Mouse (Mus musculus) neutrophil, adult 5-6 weeks (primary cell): Measurements from ENCODE around the gene Tnfrsf21. TPM values are rescaled to one million over a fixed set of nuclear protein-coding genes. Genes with fewer than 3 reads are reported as not detected.
A peak's percentile ranks its signal among the peaks of the same experiment; 100 is the strongest.

Experiments used
- ATAC-seq: fragments of 151-379, 151-347 bp; 2 replicates; pipeline ENCODE4 v1.8.0; 2017; ENCODE audit warnings: mild to moderate bottlenecking, moderate TSS enrichment; ENCODE audit not compliant: insufficient number of reproducible peaks, poor library complexity, low FRiP score, severe bottlenecking; ENCODE audit errors: extremely low read depth
- total RNA-seq: library from RNA; stranded (forward); fragments of 200-1000 nt; gene quantifications from 2 replicates; pipeline ENCODE4 v1.2.3, GENCODE M21; 2017

Gene Tnfrsf21
- total RNA-seq, 1 experiment from 2014 or later = 30.0 TPM

- no peak for ATAC-seq
Measured at GRCm38 (mm10) chr17:43114086-43114581, 97.8 kb downstream of the Tnfrsf21 start.

- no peak for ATAC-seq
Measured at GRCm38 (mm10) chr17:43114926-43115325, 98.6 kb downstream of the Tnfrsf21 start.

DNA sequence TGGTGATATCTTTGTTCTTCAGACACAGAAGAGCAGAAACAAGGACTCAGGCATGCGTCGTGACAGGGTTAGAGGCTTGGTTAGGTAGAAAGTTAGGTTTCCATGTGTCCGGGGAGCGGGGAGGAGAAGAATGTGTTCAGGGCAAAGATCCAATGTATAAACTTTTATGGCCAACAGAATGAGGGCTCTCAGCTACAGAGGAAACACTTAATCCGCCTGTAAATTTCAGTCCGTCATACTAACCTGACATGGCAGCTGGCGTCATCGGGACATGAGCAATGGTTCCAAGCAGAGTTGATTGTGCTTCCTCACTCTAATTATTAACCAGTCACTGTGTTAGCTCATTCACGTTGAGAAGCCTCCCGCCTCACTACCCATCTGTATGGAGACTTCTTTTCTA, 100.4 kb downstream of the Tnfrsf21 start:
- ATAC-seq = no peak

- ATAC-seq = no peak
Measured at GRCm38 (mm10) chr17:43119446-43119845, 103.1 kb downstream of the Tnfrsf21 start.

GRCm38 (mm10) chr17:43121096-43121495, 104.7 kb downstream of the Tnfrsf21 start:
- no peak for ATAC-seq

- ATAC-seq = no peak
Measured at GRCm38 (mm10) chr17:43128305-43128704, 112.0 kb downstream of the Tnfrsf21 start.

DNA sequence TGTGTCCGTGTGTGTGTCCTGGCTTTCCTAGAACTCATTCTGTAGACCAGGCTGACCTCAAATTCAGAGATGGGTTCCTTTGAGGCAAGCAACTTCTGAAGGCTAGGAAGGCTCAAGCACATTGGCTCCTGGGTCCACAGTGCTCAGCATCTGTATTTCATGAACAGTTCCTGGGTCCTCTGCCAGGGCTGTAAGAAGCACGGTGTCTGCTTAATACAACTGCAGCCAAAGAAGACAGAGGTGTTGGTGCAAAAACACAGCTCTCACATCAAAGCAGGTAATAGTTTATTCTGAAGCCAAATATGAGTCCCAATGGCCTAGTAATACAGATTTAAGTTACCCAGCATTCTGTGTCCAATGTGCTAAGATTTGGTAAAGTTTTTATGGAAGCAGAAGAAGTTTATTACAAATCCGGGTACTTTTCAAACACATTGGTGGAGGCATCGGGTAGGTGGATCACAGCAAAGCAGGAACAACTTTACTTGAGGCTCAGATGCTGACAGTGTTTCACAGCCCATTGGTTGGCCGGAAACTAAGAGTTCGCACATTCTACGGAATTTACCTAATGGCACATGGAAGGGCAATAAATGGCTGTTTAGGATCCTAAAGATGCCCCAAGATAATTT, 112.7 kb downstream of the Tnfrsf21 start:
- ATAC-seq = no peak

GRCm38 (mm10) chr17:43130115-43130869, 113.9 kb downstream of the Tnfrsf21 start:
- ATAC-seq = no peak

DNA sequence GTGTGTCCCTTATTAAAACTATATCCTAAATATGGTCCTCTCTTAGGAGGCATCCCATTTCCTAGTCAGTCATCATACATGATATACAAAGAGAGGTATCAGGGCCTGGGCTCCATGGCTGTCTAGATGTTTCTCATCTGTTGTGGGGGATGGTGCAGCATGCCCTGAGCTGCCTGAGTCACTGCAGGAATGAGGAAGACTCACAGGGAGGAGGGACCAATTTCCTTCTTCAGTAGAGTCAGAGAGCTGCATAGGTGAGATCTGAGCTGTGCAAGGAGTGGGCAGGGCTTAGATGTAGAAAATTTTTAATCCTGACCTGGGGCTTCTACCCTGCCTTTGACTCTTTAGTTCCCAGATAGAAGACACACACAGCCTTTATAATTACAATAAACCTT, 114.5 kb downstream of the Tnfrsf21 start:
- ATAC-seq = peak; percentile 58; the same call in 1 of the 2 replicates

GRCm38 (mm10) chr17:43132477-43132876, 116.1 kb downstream of the Tnfrsf21 start:
- no peak for ATAC-seq

- no peak for ATAC-seq
Measured at GRCm38 (mm10) chr17:43133106-43133505, 116.8 kb downstream of the Tnfrsf21 start.

DNA sequence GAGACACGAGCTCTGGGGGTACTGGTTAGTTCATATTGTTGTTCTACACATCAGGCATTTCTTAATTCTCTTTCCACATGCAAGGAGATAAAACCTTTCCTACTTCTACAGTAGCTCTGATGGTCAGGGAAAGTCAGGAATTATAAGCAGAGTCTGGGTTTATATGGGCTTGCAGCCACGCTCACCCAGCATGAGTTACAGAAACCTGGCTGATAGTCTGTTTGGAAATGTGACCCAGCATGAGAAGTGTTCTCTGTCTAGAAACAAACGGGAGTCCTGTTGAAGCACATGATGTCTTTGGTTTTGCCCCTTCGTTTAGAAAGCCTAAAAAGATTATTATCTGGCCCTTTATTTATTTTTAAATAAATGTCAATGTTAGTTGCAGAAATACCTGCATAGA, 118.6 kb downstream of the Tnfrsf21 start:
- no peak for ATAC-seq

DNA sequence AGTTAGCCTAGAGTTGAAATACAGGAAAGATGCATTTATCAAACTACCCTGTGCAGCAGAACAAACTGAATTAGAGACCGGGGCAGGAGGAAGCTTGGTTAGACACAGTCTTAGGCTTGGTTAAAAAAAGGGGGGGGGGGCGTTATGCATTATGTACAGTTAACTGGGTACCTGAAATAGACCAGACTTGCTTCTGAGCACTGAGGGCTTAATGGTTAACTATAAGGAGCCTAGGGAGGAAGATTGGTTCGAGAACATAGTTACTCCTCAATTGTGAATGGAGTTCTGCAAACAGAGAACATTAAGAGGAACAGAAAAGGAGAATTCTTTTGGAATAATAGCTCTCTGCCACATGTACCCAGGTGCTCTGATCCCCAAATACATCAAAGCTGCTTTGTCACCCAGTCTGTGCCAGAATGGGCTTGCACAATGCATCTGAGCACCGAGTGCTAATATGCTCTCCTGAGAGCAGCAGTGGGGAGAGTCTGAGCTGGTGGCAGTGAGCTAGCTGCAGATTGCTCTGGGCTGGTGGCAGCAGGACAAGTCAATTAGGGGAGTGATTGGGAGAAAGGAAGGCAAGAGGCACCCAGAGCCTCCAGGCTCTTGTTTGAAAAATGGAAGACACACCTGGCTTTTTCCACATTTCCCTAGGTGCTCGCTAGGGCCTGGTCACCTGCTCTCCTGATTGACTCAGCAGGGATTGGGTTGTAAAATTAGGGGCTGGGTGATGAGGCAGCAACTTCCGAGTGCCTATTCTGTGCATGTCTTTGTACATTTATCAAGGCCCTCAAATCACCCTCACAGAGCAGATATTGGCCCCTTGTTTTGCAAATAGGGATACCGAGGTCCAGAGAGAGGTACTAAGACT, 119.3 kb downstream of the Tnfrsf21 start:
- no peak for ATAC-seq

DNA sequence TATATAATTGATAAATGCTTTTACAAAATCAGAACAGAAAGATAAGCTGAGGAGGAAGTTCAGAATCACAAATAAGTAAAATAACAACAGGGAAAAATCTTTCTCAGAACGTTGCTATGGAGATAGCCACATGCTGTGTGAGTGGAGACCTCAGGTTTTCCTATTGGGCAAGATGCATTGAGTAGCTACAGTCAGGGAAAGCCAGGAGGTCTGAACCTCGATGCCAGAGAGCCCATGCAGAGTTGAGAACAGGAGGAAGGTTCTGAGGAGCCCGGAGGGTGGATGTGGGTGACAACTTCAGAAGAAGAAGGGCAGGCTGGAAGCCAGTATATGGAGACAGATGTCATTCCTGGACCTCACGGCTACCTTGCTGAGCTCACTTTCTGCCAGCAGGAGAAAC, 120.4 kb downstream of the Tnfrsf21 start:
- ATAC-seq = no peak

GRCm38 (mm10) chr17:43137838-43138237, 121.5 kb downstream of the Tnfrsf21 start:
- ATAC-seq = peak; percentile 88

- ATAC-seq = peak; percentile 74
Measured at GRCm38 (mm10) chr17:43138356-43138755, 122.0 kb downstream of the Tnfrsf21 start.
